Comparison of ENCODE assay signal across 10 mouse cellular contexts in genomic region chr4:41196861-41197610, GRCm38 (mm10).
DNase-seq lines count a peak whose midpoint lies in the region; ATAC-seq lines count a peak whose summit lies in the region.
"Had no signal": no experiment of that assay in that cellular context is flagged by ENCODE, and none has a peak within 500 bp of the region (broad histone marks: within the 10 kb centered on the region; RNA-seq: fewer than 3 reads in every experiment).

No protein-coding gene starts in this region.

- 64% methylated on average over 3 of the region's 3 CpGs for WGBS in forebrain, embryonic 13.5 days
- 91% methylated on average over 3 of the region's 3 CpGs for whole genome bisulfite sequencing in forebrain, embryonic 10.5 days
- WGBS in midbrain, embryonic 12.5 days = 84% methylated on average over 3 of the region's 3 CpGs
- WGBS in midbrain, embryonic 11.5 days = 85% methylated on average over 3 of the region's 3 CpGs
- WGBS in heart, embryonic 14.5 days = 39% methylated on average over 3 of the region's 3 CpGs
- 63% methylated on average over 3 of the region's 3 CpGs for WGBS in neural tube, embryonic 15.5 days

- H3K4me1 ChIP-seq in forebrain, embryonic 13.5 days = peaks cover 11% of the 10 kb centered on the region
- no peaks in the 10 kb centered on the region for H3K4me1 ChIP-seq in forebrain, embryonic 10.5 days
- no peaks in the 10 kb centered on the region for H3K4me1 ChIP-seq in midbrain, embryonic 12.5 days
- H3K4me1 ChIP-seq in midbrain, embryonic 11.5 days (ENCODE audit: control insufficient read depth, insufficient read depth, low read length) = no peaks in the 10 kb centered on the region
- H3K4me1 ChIP-seq in heart, embryonic 14.5 days (ENCODE audit: control insufficient read depth in 2 of 2, insufficient read depth in 2 of 2, low read length in 2 of 2) = peaks cover 3 to 11% of the 10 kb centered on the region in 2 experiments; a peak in 3 of 4 replicates
- H3K4me1 ChIP-seq in neural tube, embryonic 15.5 days = 0 out of 2 replicates have a peak, but pooled peaks cover 3% of the 10 kb centered on the region

- H3K4me2 ChIP-seq in forebrain, embryonic 13.5 days = no peak overlapping the region
- H3K4me2 ChIP-seq in midbrain, embryonic 12.5 days (replicated peaks) = no peak overlapping the region
- H3K4me2 ChIP-seq in midbrain, embryonic 11.5 days = no peak overlapping the region
- no peak overlapping the region for H3K4me2 ChIP-seq in heart, embryonic 14.5 days (ENCODE audit: low read length)
- no peak overlapping the region for H3K4me2 ChIP-seq in neural tube, embryonic 15.5 days

- H3K4me3 ChIP-seq in forebrain, embryonic 13.5 days = no peak overlapping the region
- H3K4me3 ChIP-seq in forebrain, embryonic 10.5 days = no peak overlapping the region
- H3K4me3 ChIP-seq in midbrain, embryonic 12.5 days = no peak overlapping the region
- no peak overlapping the region for H3K4me3 ChIP-seq in midbrain, embryonic 11.5 days (ENCODE audit: low read depth, low read length)
- H3K4me3 ChIP-seq in heart, embryonic 14.5 days (ENCODE audit: control insufficient read depth in 1 of 2, insufficient read depth in 1 of 2, low read depth in 1 of 2, low read length in 2 of 2) = no peak overlapping the region
- no peak overlapping the region for H3K4me3 ChIP-seq in neural tube, embryonic 15.5 days (replicated peaks)
- H3K4me3 ChIP-seq: erythroblast, embryonic 14.5 days had no signal

- no peak for DNase-seq in forebrain, embryonic 10.5 days (ENCODE audit: extremely low spot score, low spot score)
- DNase-seq in midbrain, embryonic 11.5 days (ENCODE audit: low spot score, missing footprints) = no peak
- no peak for DNase-seq in cerebellum, adult 18-20 months
- no peak for DNase-seq in left cerebral cortex, adult 8-10 months (ENCODE audit: low spot score in 2 of 2)

- peaks cover 99% of the 10 kb centered on the region for H3K36me3 ChIP-seq in forebrain, embryonic 13.5 days (ENCODE audit: poor library complexity, severe bottlenecking)
- peaks cover 100% of the 10 kb centered on the region for H3K36me3 ChIP-seq in forebrain, embryonic 10.5 days (replicated peaks)
- H3K36me3 ChIP-seq in midbrain, embryonic 12.5 days = peaks cover 95% of the 10 kb centered on the region
- peaks cover 56% of the 10 kb centered on the region for H3K36me3 ChIP-seq in midbrain, embryonic 11.5 days (ENCODE audit: control insufficient read depth, insufficient read depth, low read length)
- peaks cover 100% of the 10 kb centered on the region for H3K36me3 ChIP-seq in heart, embryonic 14.5 days (ENCODE audit: control insufficient read depth, insufficient read depth, low read length)
- H3K36me3 ChIP-seq in neural tube, embryonic 15.5 days = peaks cover 93% of the 10 kb centered on the region

- no peak overlapping the region for H3K9ac ChIP-seq in forebrain, embryonic 13.5 days
- H3K9ac ChIP-seq in midbrain, embryonic 12.5 days (replicated peaks) = no peak overlapping the region
- no peak overlapping the region for H3K9ac ChIP-seq in midbrain, embryonic 11.5 days (ENCODE audit: low read length)
- no peak overlapping the region for H3K9ac ChIP-seq in heart, embryonic 14.5 days (ENCODE audit: low read length)
- no peak overlapping the region for H3K9ac ChIP-seq in neural tube, embryonic 15.5 days (replicated peaks)

- no peaks in the 10 kb centered on the region for H3K9me3 ChIP-seq in forebrain, embryonic 13.5 days (replicated peaks)
- H3K9me3 ChIP-seq in forebrain, embryonic 10.5 days = no peaks in the 10 kb centered on the region
- no peaks in the 10 kb centered on the region for H3K9me3 ChIP-seq in midbrain, embryonic 12.5 days
- no peaks in the 10 kb centered on the region for H3K9me3 ChIP-seq in midbrain, embryonic 11.5 days (ENCODE audit: control insufficient read depth, low read length)
- H3K9me3 ChIP-seq in heart, embryonic 14.5 days (ENCODE audit: control insufficient read depth, low read length) = no peaks in the 10 kb centered on the region
- H3K9me3 ChIP-seq in neural tube, embryonic 15.5 days (replicated peaks) = no peaks in the 10 kb centered on the region
- H3K9me3 ChIP-seq: megakaryocyte, embryonic 14.5 days had no signal

- H3K27me3 ChIP-seq in forebrain, embryonic 13.5 days = no peaks in the 10 kb centered on the region
- no peaks in the 10 kb centered on the region for H3K27me3 ChIP-seq in forebrain, embryonic 10.5 days (ENCODE audit: poor library complexity, severe bottlenecking)
- no peaks in the 10 kb centered on the region for H3K27me3 ChIP-seq in midbrain, embryonic 12.5 days
- H3K27me3 ChIP-seq in midbrain, embryonic 11.5 days (ENCODE audit: control insufficient read depth, insufficient read depth, low read length) = no peaks in the 10 kb centered on the region
- H3K27me3 ChIP-seq in heart, embryonic 14.5 days (ENCODE audit: control insufficient read depth, insufficient read depth, low read length) = no peaks in the 10 kb centered on the region
- H3K27me3 ChIP-seq in neural tube, embryonic 15.5 days (replicated peaks) = no peaks in the 10 kb centered on the region
- H3K27me3 ChIP-seq: megakaryocyte, embryonic 14.5 days had no signal

- ATAC-seq in forebrain, embryonic 13.5 days = peak; percentile 68
- ATAC-seq in midbrain, embryonic 12.5 days (ENCODE audit: low FRiP score, low read depth) = no peak
- ATAC-seq in midbrain, embryonic 11.5 days (ENCODE audit: low FRiP score) = no peak
- 0 out of 2 replicates have a peak, but pooled peaks have one; percentile 34 for ATAC-seq in heart, embryonic 14.5 days (ENCODE audit: insufficient number of reproducible peaks, insufficient read depth, low FRiP score, low read depth)
- no peak for ATAC-seq in neural tube, embryonic 15.5 days (ENCODE audit: low FRiP score)

- peak overlapping the region; percentile 69 for H3K27ac ChIP-seq in forebrain, embryonic 13.5 days
- H3K27ac ChIP-seq in forebrain, embryonic 10.5 days = no peak overlapping the region
- H3K27ac ChIP-seq in midbrain, embryonic 12.5 days (replicated peaks) = 0 out of 2 replicates have a peak overlapping the region, but pooled peaks have one; percentile 1
- H3K27ac ChIP-seq in midbrain, embryonic 11.5 days (ENCODE audit: low read depth, low read length) = no peak overlapping the region
- peak overlapping the region in 1 of 2 experiments; percentile 39; a peak in 3 of 4 replicates for H3K27ac ChIP-seq in heart, embryonic 14.5 days (replicated peaks in 1 of 2; ENCODE audit: control insufficient read depth in 1 of 2, insufficient read depth in 1 of 2, low read depth in 2 of 2, low read length in 2 of 2)
- H3K27ac ChIP-seq in neural tube, embryonic 15.5 days (replicated peaks) = 0 out of 2 replicates have a peak overlapping the region, but pooled peaks have one; percentile 13

Comparison
In these comparisons a context has a peak if more than half of its experiments do, and no peak if none do; other contexts are left out.
1. H3K27ac ChIP-seq: peak in forebrain, embryonic 13.5 days (single experiment), midbrain, embryonic 12.5 days (single experiment) and neural tube, embryonic 15.5 days (single experiment); none in forebrain, embryonic 10.5 days (single experiment) and midbrain, embryonic 11.5 days (single experiment).
2. ATAC-seq: peak in forebrain, embryonic 13.5 days (single experiment) and heart, embryonic 14.5 days (single experiment); none in midbrain, embryonic 12.5 days (single experiment), midbrain, embryonic 11.5 days (single experiment) and neural tube, embryonic 15.5 days (single experiment).